In the genomic region with DNA sequence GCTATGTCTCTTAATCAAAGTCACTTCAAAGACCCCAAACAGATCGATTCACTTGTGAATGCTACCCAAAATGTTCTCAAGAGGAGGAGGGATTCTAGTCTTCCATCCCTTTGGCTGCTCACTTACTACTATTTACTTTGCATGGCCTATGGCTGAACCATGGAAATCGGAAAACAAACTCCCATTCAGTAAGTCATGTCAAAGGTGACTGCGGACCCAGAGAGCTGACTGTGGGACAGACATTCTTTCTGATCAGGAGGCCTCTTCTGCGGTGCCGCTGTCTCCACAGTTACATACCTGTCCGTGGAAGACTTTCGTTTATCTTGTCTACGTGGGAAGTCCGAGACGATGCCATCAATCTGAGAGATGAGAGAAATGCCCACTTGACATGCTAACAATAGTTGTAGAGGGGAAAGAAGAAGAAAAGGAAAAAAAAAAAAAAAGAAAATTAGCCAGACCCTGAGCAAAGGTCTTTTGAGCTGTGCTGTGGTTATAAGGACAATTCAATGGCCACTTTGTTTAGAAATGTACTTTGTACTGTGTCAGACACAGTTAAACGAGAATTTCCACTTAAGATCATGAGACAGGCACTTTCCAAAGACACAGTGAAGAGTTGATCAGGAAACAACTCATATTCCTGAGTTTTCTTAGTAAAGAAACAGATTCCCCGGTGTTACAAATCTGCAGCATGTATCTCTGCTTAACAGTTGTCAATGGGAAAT, we compare ENCODE assay signal across 17 mouse cellular contexts.
"Had no signal": no experiment of that assay in that cellular context is flagged by ENCODE, and none has a peak within 500 bp of the region (broad histone marks: within the 10 kb centered on the region; RNA-seq: fewer than 3 reads in every experiment).

No protein-coding gene starts in this region.

- H3K4me1 ChIP-seq: limb, embryonic 15.5 days; midbrain, embryonic 12.5 days had no signal

- H3K4me3 ChIP-seq: left cerebral cortex, adult 2 months; limb, embryonic 12.5 days; limb, embryonic 15.5 days; midbrain, embryonic 12.5 days; myocyte; neural tube, embryonic 13.5 days had no signal

- H3K36me3 ChIP-seq: limb, embryonic 12.5 days; limb, embryonic 15.5 days; midbrain, embryonic 12.5 days; neural tube, embryonic 13.5 days had no signal

- H3K27me3 ChIP-seq: limb, embryonic 12.5 days; limb, embryonic 15.5 days had no signal

- H3K4me2 ChIP-seq: limb, embryonic 12.5 days; limb, embryonic 15.5 days; liver, embryonic 11.5 days; midbrain, embryonic 12.5 days; neural tube, embryonic 13.5 days had no signal

- H3K9me3 ChIP-seq: limb, embryonic 12.5 days; limb, embryonic 15.5 days; midbrain, embryonic 12.5 days; neural tube, embryonic 13.5 days had no signal

- ATAC-seq: liver, postnatal 0 days; midbrain, embryonic 16.5 days had no signal

- H3K9ac ChIP-seq: limb, embryonic 12.5 days; limb, embryonic 15.5 days; liver, embryonic 14.5 days; liver, postnatal 0 days; midbrain, embryonic 12.5 days; neural tube, embryonic 13.5 days had no signal

- DNase-seq: kidney, postnatal 10 days; layer of hippocampus, postnatal 36 days; liver, postnatal 0 days; lung, postnatal 14 days; lung, postnatal 4 days; retina, postnatal 1 day; thymus, adult 2 months; thymus, postnatal 25 days had no signal

- H3K27ac ChIP-seq: left cerebral cortex, adult 2 months; limb, embryonic 12.5 days; limb, embryonic 15.5 days; liver, embryonic 14.5 days; midbrain, embryonic 12.5 days; neural tube, embryonic 13.5 days had no signal
